Mouse (Mus musculus) neural tube, embryonic 14.5 days (tissue): ENCODE results near the gene Sectm1a. TPM values are rescaled to one million over a fixed set of nuclear protein-coding genes. Genes with fewer than 3 reads are reported as not detected.

Experiments
- ATAC-seq: fragments of 200-750 bp; cut with Nextera tagmentation; 2 replicates; pipeline ENCODE4 v1.8.0; 2017; ENCODE audit warnings: low read depth, mild to moderate bottlenecking, moderate TSS enrichment, moderate library complexity
- H3K27ac ChIP-seq: fragments of 300-500 bp; sonication (generic); 2 replicates; pipeline ENCODE4 v1.5.1; 2014; ENCODE audit warnings: low read depth, mild to moderate bottlenecking, control low read depth, low read length, moderate library complexity, mixed read lengths
- H3K27me3 ChIP-seq: fragments of 300-500 bp; sonication (generic); 2 replicates; pipeline ENCODE4 v1.6.1; 2014; ENCODE audit warnings: low read length; ENCODE audit not compliant: control insufficient read depth, insufficient read depth
- H3K36me3 ChIP-seq: fragments of 300-500 bp; sonication (generic); 2 replicates; pipeline ENCODE4 v1.6.1; 2014; ENCODE audit warnings: low read length, mixed read lengths; ENCODE audit not compliant: control insufficient read depth, insufficient read depth
- H3K4me1 ChIP-seq: fragments of 300-500 bp; sonication (generic); 2 replicates; pipeline ENCODE4 v1.6.1; 2014; ENCODE audit warnings: low read length; ENCODE audit not compliant: control insufficient read depth, insufficient read depth
- H3K4me2 ChIP-seq: fragments of 300-500 bp; sonication (generic); 2 replicates; pipeline ENCODE4 v1.6.1; 2014; ENCODE audit warnings: mild to moderate bottlenecking, low read depth, low read length, control low read depth
- H3K4me3 ChIP-seq: fragments of 300-500 bp; sonication (generic); 2 replicates; pipeline ENCODE4 v1.5.1; 2014; ENCODE audit warnings: low read depth, low read length, control low read depth, mixed read lengths
- H3K9ac ChIP-seq: fragments of 300-500 bp; sonication (generic); replicated peaks from 2 replicates; pipeline ENCODE4 v1.6.1; 2014; ENCODE audit warnings: low read depth, mild to moderate bottlenecking, control low read depth, low read length, mixed read lengths
- H3K9me3 ChIP-seq: fragments of 300-500 bp; sonication (generic); 2 replicates; pipeline ENCODE4 v1.6.1; 2016; ENCODE audit warnings: low read length; ENCODE audit not compliant: control insufficient read depth
- WGBS: fragments of 180-500 bp; shearing (Covaris S2); extraction: QIAGEN DNeasy Blood & Tissue Kit; methylation state at CpG from one replicate; pipeline ENCODE4 v1.1.7; 2014; 5-methylcytosine and 5-hydroxymethylcytosine counted together
- polyA plus RNA-seq: library from polyadenylated mRNA; unstranded; fragments of >200 nt; fragmentation: Nextera tagmentation; extraction: Ambion mirVana; gene quantifications from 2 replicates; pipeline ENCODE4 v1.2.1, GENCODE M21; 2014

The Sectm1a gene
- polyA plus RNA-seq, 1 experiment from 2014 or later: not detected

GRCm38 (mm10) chr11:121059471-121059870 lies 21.5 kb downstream of the Sectm1a start:
- H3K27ac ChIP-seq: no peak overlapping the region
- ATAC-seq: no peak
- H3K4me3 ChIP-seq: no peak overlapping the region
- no peaks in the 10 kb centered on the region for H3K4me1 ChIP-seq
- H3K9ac ChIP-seq: no peak overlapping the region
- H3K36me3 ChIP-seq: no peaks in the 10 kb centered on the region
- no peaks in the 10 kb centered on the region for H3K27me3 ChIP-seq
- H3K9me3 ChIP-seq: no peaks in the 10 kb centered on the region
- WGBS: 97% methylated on average over 4 of the region's 4 CpGs
- H3K4me2 ChIP-seq: no peak overlapping the region

GRCm38 (mm10) chr11:121058956-121059355 lies 22.1 kb downstream of the Sectm1a start:
- no peak overlapping the region for H3K27ac ChIP-seq
- H3K4me2 ChIP-seq: no peak overlapping the region
- no peaks in the 10 kb centered on the region for H3K4me1 ChIP-seq
- H3K9ac ChIP-seq: no peak overlapping the region
- no peaks in the 10 kb centered on the region for H3K27me3 ChIP-seq
- H3K36me3 ChIP-seq: no peaks in the 10 kb centered on the region
- H3K4me3 ChIP-seq: no peak overlapping the region
- no peaks in the 10 kb centered on the region for H3K9me3 ChIP-seq
- 90% methylated on average over 4 of the region's 4 CpGs for WGBS
- no peak for ATAC-seq

- Histone ChIP-seq H3K9me3 (no peaks in the 10 kb centered on the region), H3K4me1 (no peaks in the 10 kb centered on the region), H3K36me3 (no peaks in the 10 kb centered on the region), H3K4me3 (no peak overlapping the region), H3K4me2 (no peak overlapping the region), H3K9ac (no peak overlapping the region), H3K27ac (no peak overlapping the region), H3K27me3 (no peaks in the 10 kb centered on the region)
- no peak for ATAC-seq
- WGBS: 85% methylated on average over 5 of the region's 5 CpGs
Observed at GRCm38 (mm10) chr11:121058122-121058521, 22.9 kb downstream of the Sectm1a start.

- Histone ChIP-seq H3K27ac (no peak overlapping the region), H3K36me3 (no peaks in the 10 kb centered on the region), H3K4me2 (no peak overlapping the region), H3K27me3 (no peaks in the 10 kb centered on the region), H3K4me1 (no peaks in the 10 kb centered on the region), H3K4me3 (no peak overlapping the region), H3K9ac (no peak overlapping the region), H3K9me3 (no peaks in the 10 kb centered on the region)
- WGBS: 82% methylated on average over 7 of the region's 7 CpGs
- no peak for ATAC-seq
Observed at GRCm38 (mm10) chr11:121056536-121057236, 24.3 kb downstream of the Sectm1a start.

- H3K9ac ChIP-seq: no peak overlapping the region
- no peak overlapping the region for H3K4me2 ChIP-seq
- 13% methylated on average over 8 of the region's 8 CpGs for WGBS
- no peaks in the 10 kb centered on the region for H3K36me3 ChIP-seq
- no peak overlapping the region for H3K27ac ChIP-seq
- H3K4me1 ChIP-seq: no peaks in the 10 kb centered on the region
- H3K27me3 ChIP-seq: no peaks in the 10 kb centered on the region
- no peaks in the 10 kb centered on the region for H3K9me3 ChIP-seq
- no peak overlapping the region for H3K4me3 ChIP-seq
- no peak for ATAC-seq
Observed at GRCm38 (mm10) chr11:121053536-121053935, 27.5 kb downstream of the Sectm1a start.

- WGBS: 75% methylated on average over 4 of the region's 4 CpGs
- Histone ChIP-seq H3K4me1 (no peaks in the 10 kb centered on the region), H3K9ac (no peak overlapping the region), H3K9me3 (no peaks in the 10 kb centered on the region), H3K4me2 (no peak overlapping the region), H3K4me3 (no peak overlapping the region), H3K27ac (no peak overlapping the region), H3K36me3 (no peaks in the 10 kb centered on the region), H3K27me3 (no peaks in the 10 kb centered on the region)
- no peak for ATAC-seq
Observed at GRCm38 (mm10) chr11:121052387-121052786, 28.6 kb downstream of the Sectm1a start.

GRCm38 (mm10) chr11:121051793-121052192 lies 29.2 kb downstream of the Sectm1a start:
- no peaks in the 10 kb centered on the region for H3K27me3 ChIP-seq
- WGBS: 42% methylated on average over 1 of the region's 1 CpGs
- no peak overlapping the region for H3K4me2 ChIP-seq
- no peaks in the 10 kb centered on the region for H3K4me1 ChIP-seq
- ATAC-seq: no peak
- H3K27ac ChIP-seq: no peak overlapping the region
- no peaks in the 10 kb centered on the region for H3K9me3 ChIP-seq
- no peak overlapping the region for H3K9ac ChIP-seq
- no peaks in the 10 kb centered on the region for H3K36me3 ChIP-seq
- no peak overlapping the region for H3K4me3 ChIP-seq

GRCm38 (mm10) chr11:121049840-121050239 lies 31.2 kb downstream of the Sectm1a start:
- Histone ChIP-seq H3K9ac (no peak overlapping the region), H3K4me1 (no peaks in the 10 kb centered on the region), H3K36me3 (no peaks in the 10 kb centered on the region), H3K9me3 (no peaks in the 10 kb centered on the region), H3K27me3 (no peaks in the 10 kb centered on the region), H3K27ac (no peak overlapping the region), H3K4me3 (no peak overlapping the region), H3K4me2 (no peak overlapping the region)
- ATAC-seq: no peak
- WGBS: 68% methylated on average over 1 of the region's 1 CpGs

GRCm38 (mm10) chr11:121047826-121048399 lies 33.1 kb downstream of the Sectm1a start:
- Histone ChIP-seq H3K36me3 (no peaks in the 10 kb centered on the region), H3K27me3 (no peaks in the 10 kb centered on the region), H3K9ac (no peak overlapping the region), H3K4me2 (no peak overlapping the region), H3K4me3 (no peak overlapping the region), H3K9me3 (no peaks in the 10 kb centered on the region), H3K27ac (no peak overlapping the region), H3K4me1 (no peaks in the 10 kb centered on the region)
- 70% methylated on average over 2 of the region's 2 CpGs for whole genome bisulfite sequencing
- no peak for ATAC-seq
